Mouse (Mus musculus) small intestine, adult 2 months (tissue): ENCODE results near the gene Znrf2. TPM values are rescaled to one million over a fixed set of nuclear protein-coding genes. Genes with fewer than 3 reads are reported as not detected.

ENCODE experiments used
- H3K27ac ChIP-seq: fragments of 200-500 bp; 2 replicates; pipeline ENCODE4 v1.5.1; 2012; ENCODE audit warnings: low read depth, low read length, control low read depth, inconsistent platforms; ENCODE audit not compliant: insufficient read depth
- H3K27me3 ChIP-seq: fragments of 200-500 bp; 2 replicates; pipeline ENCODE4 v1.6.1; 2012; ENCODE audit warnings: mild to moderate bottlenecking, moderate library complexity, low read length, inconsistent platforms; ENCODE audit not compliant: control insufficient read depth, insufficient read depth
- H3K36me3 ChIP-seq: fragments of 200-500 bp; 2 replicates; pipeline ENCODE4 v1.6.1; 2012; ENCODE audit warnings: mild to moderate bottlenecking, low read length, control low read depth, inconsistent platforms; ENCODE audit not compliant: control insufficient read depth, insufficient read depth
- H3K4me1 ChIP-seq: fragments of 200-500 bp; 2 replicates; pipeline ENCODE4 v1.6.1; 2012; ENCODE audit warnings: low read length, inconsistent platforms, mixed read lengths; ENCODE audit not compliant: control insufficient read depth, insufficient read depth, insufficient read length
- H3K4me3 ChIP-seq: fragments of 200-500 bp; 2 replicates; pipeline ENCODE4 v1.5.1; 2012; ENCODE audit warnings: low read depth, mild to moderate bottlenecking, control low read depth, inconsistent platforms, low read length, moderate library complexity
- CTCF ChIP-seq: fragments of 200-500 bp; IDR thresholded peaks from 2 replicates; pipeline ENCODE4 v1.5.1; 2012; ENCODE audit warnings: low read depth, mild to moderate bottlenecking, control low read depth, inconsistent platforms, low read length, moderate library complexity, mixed read lengths; ENCODE audit not compliant: insufficient replicate concordance, insufficient read length; ENCODE audit errors: extremely low read depth
- POLR2A ChIP-seq: fragments of 200-500 bp; IDR thresholded peaks from 2 replicates; pipeline ENCODE4 v1.6.1; 2012; ENCODE audit warnings: low read depth, mild to moderate bottlenecking, control low read depth, inconsistent platforms, low read length, moderate library complexity
- WGBS: fragments of 180-500 bp; shearing (Covaris S2); methylation state at CpG from one replicate; pipeline ENCODE4 v1.1.7; 2018; 5-methylcytosine and 5-hydroxymethylcytosine counted together
- polyA plus RNA-seq: library from polyadenylated mRNA; depleted of rRNA; stranded (reverse); fragments of >200 nt; gene quantifications from 2 replicates; pipeline ENCODE4 v1.2.3, GENCODE M21; 2012

Znrf2 gene
- polyA plus RNA-seq, 1 experiment = 7.0 TPM

GRCm38 (mm10) chr6:54927946-54928345 is 111.2 kb downstream of the Znrf2 start:
- no peaks in the 10 kb centered on the region for H3K27me3 ChIP-seq
- no peak overlapping the region for H3K27ac ChIP-seq
- no peak for TF ChIP-seq POLR2A
- peaks cover 11% of the 10 kb centered on the region for H3K36me3 ChIP-seq
- no peaks in the 10 kb centered on the region for H3K4me1 ChIP-seq
- 68% methylated on average over 6 of the region's 6 CpGs for WGBS
- no peak overlapping the region for H3K4me3 ChIP-seq

- TF ChIP-seq CTCF (no peak), POLR2A (no peak)
- Histone ChIP-seq H3K4me3 (no peak overlapping the region), H3K4me1 (no peaks in the 10 kb centered on the region), H3K27ac (no peak overlapping the region), H3K27me3 (no peaks in the 10 kb centered on the region), H3K36me3 (peaks cover 13% of the 10 kb centered on the region)
- 90% methylated on average over 4 of the region's 4 CpGs for WGBS
Measured at GRCm38 (mm10) chr6:54931641-54932040, 114.9 kb downstream of the Znrf2 start.

GRCm38 (mm10) chr6:54932526-54932925 is 115.8 kb downstream of the Znrf2 start:
- Histone ChIP-seq H3K27ac (no peak overlapping the region), H3K4me1 (no peaks in the 10 kb centered on the region), H3K4me3 (no peak overlapping the region), H3K36me3 (peaks cover 16% of the 10 kb centered on the region), H3K27me3 (no peaks in the 10 kb centered on the region)
- no peak for TF ChIP-seq CTCF
- TF ChIP-seq POLR2A = no peak
- WGBS = 95% methylated on average over 12 of the region's 12 CpGs

- Histone ChIP-seq H3K36me3 (peaks cover 15% of the 10 kb centered on the region), H3K27ac (no peak overlapping the region), H3K4me1 (no peaks in the 10 kb centered on the region), H3K27me3 (no peaks in the 10 kb centered on the region), H3K4me3 (no peak overlapping the region)
- WGBS = 73% methylated on average over 5 of the region's 5 CpGs
- no peak for TF ChIP-seq POLR2A
- TF ChIP-seq CTCF = no peak
Measured at GRCm38 (mm10) chr6:54933216-54933615, 116.5 kb downstream of the Znrf2 start.

- 75% methylated on average over 3 of the region's 3 CpGs for WGBS
- Histone ChIP-seq H3K36me3 (peaks cover 16% of the 10 kb centered on the region), H3K27ac (no peak overlapping the region), H3K4me1 (no peaks in the 10 kb centered on the region), H3K4me3 (no peak overlapping the region), H3K27me3 (no peaks in the 10 kb centered on the region)
- TF ChIP-seq POLR2A = no peak
- no peak for TF ChIP-seq CTCF
Measured at GRCm38 (mm10) chr6:54933866-54934265, 117.2 kb downstream of the Znrf2 start.

GRCm38 (mm10) chr6:54934313-54934712 is 117.6 kb downstream of the Znrf2 start:
- Histone ChIP-seq H3K4me1 (peaks cover 2% of the 10 kb centered on the region; the same call in 1 of the 2 replicates), H3K27ac (no peak overlapping the region), H3K4me3 (no peak overlapping the region), H3K36me3 (peaks cover 16% of the 10 kb centered on the region), H3K27me3 (no peaks in the 10 kb centered on the region)
- 85% methylated on average over 8 of the region's 8 CpGs for WGBS
- TF ChIP-seq CTCF (no peak), POLR2A (no peak)

- no peak for TF ChIP-seq POLR2A
- TF ChIP-seq CTCF = no peak
Measured at GRCm38 (mm10) chr6:54934930-54935329, 118.2 kb downstream of the Znrf2 start.

GRCm38 (mm10) chr6:54936496-54936895 is 119.8 kb downstream of the Znrf2 start:
- Histone ChIP-seq H3K27me3 (no peaks in the 10 kb centered on the region), H3K4me3 (no peak overlapping the region), H3K4me1 (peaks cover 8% of the 10 kb centered on the region; the same call in 1 of the 2 replicates), H3K27ac (no peak overlapping the region), H3K36me3 (peaks cover 13% of the 10 kb centered on the region)
- TF ChIP-seq CTCF = no peak
- no peak for TF ChIP-seq POLR2A
- 68% methylated on average over 2 of the region's 2 CpGs for WGBS

More at GRCm38 (mm10) chr6:54934930-54935329, 118.2 kb downstream of the Znrf2 start:
- peaks cover 13% of the 10 kb centered on the region for H3K36me3 ChIP-seq
- 79% methylated on average over 5 of the region's 5 CpGs for WGBS
- H3K4me1 ChIP-seq = peaks cover 8% of the 10 kb centered on the region; the same call in 1 of the 2 replicates
- H3K27ac ChIP-seq = no peak overlapping the region
- H3K4me3 ChIP-seq = no peak overlapping the region
- no peaks in the 10 kb centered on the region for H3K27me3 ChIP-seq
